Mouse (Mus musculus) mouse trophoblast stem cell (cell line): ENCODE measurements around the gene Ttc28.

Source experiments
- in situ Hi-C, 2 experiments: fragments of 300-500 bp; cut with MseI, MboI; formaldehyde crosslinking; loops; 2 replicates in 1 of 2; 3 replicates in 1 of 2; pipeline ENCODE4 v1.15.1; 2025

Ttc28 gene

DNA sequence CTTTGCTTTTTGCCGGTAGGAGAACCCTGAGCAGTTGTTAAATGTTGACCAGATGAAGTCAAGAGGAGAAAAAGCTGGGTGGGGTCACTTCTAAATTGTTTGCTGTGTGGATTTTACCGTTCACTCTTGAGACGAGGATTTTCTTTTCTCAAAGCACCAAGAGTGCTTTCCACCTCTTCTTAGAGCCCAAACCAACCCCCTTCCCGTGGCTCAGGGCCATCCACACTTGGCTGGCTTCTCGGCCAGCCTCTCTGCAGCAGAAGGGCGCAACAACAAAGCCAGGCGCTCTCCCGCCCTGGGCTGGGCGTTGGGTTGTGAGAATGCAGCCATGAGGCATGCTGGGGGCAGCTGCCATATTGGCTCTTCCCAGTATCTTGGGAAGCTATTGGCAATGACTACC, 170.5 kb downstream of the Ttc28 start:
- in situ Hi-C loops = no loop called here

DNA sequence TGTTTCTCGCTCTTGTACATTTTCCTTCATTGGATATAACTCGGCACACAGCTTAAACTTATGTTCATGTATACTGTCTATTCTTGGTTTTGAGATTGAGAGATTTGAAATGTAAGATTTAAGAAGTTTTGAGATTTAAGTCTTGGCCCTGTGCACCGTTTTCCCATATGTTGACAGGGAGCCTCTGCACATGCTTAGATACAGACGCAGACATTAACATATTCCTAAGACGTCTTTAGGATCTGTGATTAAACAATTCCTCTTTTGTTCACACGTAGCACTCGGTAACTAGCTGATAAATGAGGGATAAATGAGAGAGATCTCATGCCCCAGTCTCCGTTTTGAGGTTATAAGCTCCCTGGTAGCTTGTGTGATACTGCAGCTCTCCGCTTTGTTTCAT, 174.8 kb downstream of the Ttc28 start:
- in situ Hi-C loops = no loop called here

DNA sequence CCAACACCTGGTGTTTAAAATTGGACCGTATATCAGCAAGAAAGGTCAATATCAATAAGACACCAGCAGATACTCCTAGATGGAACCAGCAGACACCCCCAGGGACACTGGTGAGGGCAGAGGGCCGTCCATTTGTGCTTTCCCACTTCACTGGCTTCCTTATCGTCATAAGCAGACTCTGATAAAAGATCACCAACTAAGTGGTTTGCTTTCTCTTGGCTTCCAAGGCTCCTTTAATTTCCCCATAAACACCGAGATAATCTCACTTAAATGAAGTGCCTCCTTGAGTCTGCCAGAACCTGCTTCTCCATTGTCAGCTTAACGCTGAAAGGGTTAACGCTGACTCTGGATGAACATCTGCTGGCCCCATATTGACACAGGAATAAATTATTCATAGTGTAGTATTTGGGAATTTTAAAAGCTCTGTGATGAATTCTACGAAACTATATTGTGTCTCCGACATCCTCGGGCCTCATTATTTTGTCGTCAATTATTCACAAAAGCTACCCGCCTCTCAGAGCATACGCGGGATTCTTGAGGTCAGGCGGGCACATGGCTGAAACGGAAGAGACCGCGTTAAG, 175.3 kb downstream of the Ttc28 start:
- in situ Hi-C loops = no loop called here

DNA sequence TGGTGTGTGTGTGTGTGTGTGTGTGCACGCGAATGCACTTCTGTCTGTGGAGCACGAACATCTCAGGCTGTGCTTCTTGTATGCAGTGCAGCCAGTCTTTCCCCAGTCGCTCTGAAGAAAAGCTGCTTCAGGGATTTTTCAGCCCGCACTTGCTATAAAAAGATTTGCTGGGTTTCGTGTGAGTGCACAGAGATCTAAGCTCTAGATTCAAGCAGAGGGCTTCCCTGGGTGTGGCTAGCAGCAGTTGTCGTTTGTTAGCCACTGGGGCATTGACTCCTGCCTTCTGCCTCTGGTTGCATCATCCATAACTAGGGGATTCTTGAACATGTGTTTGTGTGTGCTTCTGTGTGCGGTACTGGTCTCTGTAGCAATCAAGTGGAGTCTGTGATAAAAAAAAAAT, 175.9 kb downstream of the Ttc28 start:
- in situ Hi-C loops = no loop called here

DNA sequence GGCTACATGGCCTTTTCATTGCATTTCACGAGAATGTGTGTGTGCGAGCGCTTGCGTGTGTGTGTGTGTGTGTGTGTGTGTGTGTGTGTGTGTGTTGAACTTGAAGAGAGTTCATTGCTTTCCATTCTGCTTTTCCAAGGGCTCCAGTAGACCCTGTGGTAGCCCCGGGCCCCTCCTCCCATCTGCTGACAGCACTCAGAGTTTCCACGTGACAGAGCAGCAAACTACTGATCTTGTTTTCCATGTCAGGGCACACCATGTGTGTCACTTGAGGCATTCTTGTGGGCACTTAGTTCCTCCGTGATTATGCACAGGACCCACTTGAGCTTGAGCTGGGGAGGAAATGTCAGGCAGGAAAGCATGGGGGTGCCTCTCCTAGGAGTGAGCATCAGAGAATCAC, 177.5 kb downstream of the Ttc28 start:
- in situ Hi-C loops = no loop called here

DNA sequence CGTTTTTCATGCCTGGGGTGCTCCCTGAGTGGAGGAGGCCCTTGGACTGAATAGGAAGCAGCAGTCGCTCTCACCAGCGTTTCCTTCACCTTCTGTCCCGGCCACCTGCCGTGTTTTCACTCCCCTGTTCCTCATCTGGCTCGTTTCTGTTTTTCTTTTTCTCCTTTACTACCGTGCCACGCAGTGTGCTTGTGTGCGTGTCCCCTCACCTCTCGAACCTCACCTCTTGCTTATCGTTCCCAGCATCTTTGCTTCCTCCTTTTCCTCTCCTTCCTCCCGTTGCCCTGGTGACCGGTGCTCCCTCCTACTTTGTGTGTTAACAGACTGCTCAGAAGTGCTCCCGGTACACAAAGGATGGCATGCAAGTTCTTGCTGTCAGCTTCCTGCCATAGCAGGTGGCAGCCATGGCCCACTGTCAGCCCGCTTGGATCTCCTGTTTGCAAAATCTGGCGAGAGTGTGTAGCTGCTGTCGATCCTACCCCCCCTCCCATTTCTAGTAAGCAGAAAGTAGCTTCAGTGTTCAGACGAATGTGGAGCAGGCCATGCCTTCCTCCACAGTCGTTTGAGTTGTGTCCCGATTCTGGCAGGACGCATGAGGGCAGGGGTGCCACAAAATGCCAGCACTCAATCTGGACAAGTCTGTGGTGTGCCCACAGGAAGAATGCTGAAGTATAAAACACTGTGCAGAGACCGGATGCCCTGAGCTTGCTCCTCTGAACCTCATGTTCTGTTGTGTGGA, 179.0 kb downstream of the Ttc28 start:
- in situ Hi-C loops = no loop called here

DNA sequence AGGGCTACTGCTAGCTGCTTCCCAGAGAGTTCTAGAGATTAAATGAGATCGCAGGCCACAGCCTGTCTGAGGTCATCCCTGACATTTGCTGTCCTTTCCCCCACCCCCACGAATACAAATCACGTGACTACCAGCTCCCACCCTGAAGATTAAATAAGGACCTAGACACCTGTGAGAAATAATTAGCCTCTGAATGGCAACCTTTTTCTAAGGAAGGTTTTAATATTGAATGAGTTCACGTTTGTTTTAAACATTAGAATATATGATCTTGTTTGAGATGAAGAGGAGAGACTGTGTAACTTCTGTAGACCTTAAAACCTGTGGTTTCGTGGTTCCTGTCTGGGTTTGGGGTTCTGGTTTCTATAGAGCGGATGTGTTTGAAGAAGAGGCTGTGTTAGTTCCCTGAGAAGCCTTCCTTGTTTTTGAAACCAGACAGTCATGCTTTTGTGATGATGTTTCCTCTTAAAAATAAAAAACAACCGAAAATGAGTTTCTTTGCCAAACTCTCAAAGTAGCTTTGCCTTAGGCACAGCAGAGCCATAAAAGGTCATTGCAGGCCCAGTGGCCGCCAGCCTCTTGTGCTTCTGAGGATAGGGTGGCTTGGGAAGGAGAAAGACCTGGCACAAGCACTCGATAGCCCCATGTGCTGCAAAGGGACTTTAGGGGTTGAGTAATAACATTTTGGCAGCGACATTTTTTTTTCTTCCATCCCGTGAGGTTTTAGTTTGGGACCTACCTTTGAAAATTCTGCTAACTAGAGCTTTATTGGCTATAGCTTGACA, 179.7 kb downstream of the Ttc28 start:
- in situ Hi-C loops = no loop called here

DNA sequence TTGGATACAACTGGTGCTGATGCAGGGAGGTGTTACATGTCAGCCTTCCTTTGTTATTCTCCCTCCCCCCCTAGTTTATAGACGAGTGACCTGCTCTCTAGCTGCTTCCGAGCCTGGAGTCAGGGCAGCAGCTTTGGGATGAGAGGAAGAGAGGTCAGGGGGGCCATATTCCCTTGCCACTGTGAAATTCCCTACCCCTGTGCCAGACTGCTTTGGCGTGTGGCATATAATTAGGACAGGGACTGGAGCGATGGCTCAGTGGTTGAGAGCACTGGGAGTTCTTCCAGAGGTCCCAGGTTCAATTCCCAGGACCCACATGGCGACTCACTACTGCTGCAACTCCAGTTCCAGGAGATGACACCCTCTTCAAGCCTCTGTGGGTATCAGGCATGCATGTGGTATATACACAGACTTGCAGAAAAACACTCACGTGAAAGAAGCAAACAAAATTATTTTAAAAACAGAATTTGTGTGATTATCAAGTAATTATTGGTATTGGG, 180.7 kb downstream of the Ttc28 start:
- in situ Hi-C loops = no loop called here

DNA sequence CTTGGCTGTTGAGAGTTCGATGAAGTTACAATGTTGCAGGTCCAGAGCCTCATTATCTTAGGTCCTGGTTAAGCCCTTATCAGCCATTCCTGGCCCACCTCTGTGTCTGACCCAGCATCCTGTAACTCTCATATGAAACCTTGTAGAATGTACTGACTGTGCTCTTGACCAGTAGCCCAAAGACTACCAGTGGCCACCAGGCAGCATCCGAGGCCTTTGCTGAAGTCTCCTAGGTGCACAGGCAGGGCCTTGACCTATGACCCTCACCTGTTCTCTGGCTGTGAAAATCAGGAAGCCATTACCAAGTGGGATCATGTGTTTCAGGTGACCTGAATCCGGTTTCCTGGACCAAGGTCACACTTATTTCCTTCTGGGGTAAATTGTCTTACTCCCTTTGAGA, 183.6 kb downstream of the Ttc28 start:
- in situ Hi-C loops = no loop called here

DNA sequence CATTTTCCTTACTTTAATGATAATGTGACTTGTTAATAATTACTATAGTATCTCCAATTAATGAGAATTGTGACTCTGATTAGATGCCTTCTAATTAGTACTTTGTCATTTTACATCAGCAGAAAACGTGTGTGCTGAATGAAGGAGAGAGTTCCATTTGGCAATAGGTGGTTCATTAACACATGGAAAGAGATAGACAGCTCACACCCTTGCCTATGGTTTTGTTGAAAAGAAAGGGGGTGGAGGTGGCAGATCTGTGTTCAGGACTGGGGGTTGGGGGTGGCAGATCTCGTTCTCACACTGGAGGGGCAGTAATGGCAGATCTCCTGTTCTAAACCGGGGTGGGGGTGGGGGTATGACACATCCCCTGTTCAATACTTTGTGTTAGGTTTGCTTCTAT, 184.4 kb downstream of the Ttc28 start:
- in situ Hi-C loops = no loop called here

DNA sequence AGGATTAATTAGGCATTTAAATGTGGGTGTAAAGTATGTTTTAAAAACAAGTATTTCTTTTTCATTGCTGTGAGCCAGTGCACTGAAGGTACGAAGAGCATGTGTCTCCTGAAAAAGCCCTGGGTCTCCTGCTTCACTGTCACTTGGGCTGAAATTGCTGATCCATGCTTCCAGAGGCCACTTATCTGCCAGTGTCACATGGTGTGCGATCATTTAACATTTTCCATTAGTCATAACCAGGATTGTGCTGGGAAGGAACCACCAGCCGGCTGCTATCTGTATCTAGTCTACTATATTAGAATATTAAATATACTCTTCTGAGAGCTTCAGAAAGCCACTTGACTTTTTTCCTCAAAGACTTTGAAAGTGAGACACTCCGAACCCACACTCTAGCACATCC, 186.2 kb downstream of the Ttc28 start:
- in situ Hi-C loops = no loop called here

DNA sequence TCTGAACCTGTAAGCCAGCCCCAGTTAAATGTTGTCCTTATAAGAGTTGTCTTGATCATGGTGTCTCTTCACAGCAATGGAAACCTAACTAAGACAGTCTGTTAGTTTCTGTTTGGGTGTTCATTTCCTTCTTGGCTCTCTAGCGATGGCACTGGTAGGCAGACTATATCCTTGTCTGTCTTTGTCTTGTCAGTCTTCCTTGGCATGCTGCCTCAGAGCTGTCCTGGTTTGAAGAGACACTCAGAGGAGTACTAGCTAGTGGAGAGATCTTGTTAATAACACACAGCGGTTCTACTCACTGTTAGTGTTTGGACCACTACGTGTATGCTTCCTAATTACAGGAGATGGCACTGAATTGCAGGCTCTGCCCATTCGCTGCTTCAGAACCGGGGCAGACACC, 189.9 kb downstream of the Ttc28 start:
- in situ Hi-C loops = no loop called here

DNA sequence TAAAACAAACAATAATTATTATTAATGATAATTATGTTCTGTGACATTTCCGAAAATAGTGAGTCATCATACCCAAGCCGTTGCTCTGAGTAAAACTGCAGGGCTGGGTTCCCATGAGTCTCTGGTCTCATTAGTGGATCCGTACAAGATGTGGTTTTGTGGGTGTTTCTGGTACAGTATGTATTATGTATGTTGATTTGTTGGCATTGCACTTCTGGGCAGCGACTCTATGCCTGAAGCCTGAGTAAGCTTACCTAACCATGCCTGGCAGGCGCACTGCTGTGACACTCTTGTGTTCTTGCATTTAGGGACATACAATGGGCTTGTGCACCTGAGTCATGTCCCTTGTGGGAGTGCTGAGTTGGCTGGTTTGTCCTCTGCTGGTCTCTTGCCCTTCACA, 190.3 kb downstream of the Ttc28 start:
- in situ Hi-C loops = no loop called here

DNA sequence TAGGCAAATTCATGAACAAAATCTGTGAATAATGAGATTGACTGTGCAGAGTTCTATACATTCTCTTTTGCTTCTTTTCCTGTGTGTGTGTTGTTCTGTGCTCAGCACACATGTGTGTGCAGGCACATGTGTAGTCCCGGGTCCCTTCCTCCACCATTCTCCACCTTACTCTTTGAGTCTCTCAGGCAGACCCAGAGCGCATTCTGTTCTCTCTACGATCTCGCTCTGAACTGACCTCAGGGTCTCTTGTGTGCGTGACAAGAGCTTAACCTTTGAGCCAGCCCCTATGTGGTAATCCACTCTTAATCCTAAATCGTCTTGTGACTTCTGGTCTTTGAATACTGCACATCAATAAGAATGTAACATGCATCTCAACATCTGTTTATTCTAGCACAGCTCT, 190.8 kb downstream of the Ttc28 start:
- in situ Hi-C loops = no loop called here

DNA sequence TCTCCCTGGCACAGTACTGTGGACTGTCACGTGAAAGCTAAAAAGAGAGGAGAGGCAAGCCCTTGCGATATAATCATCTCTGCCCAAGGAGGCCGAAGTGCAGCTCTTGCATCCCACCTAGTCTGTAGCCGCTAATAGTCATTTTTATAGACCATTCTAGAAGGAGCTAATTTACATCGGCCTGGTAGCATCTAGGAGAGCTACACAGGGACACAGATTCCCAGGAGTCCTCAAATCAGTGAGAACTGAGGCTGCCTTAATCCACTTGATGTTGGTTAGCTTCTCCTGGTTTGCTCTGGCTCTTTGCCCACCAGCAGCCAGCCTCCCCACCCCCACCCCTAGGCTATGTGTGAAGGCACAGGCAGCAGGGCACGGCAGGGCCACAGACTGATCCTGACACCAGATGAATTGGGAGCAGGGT, 193.7 kb downstream of the Ttc28 start:
- in situ Hi-C loops = no loop called here

DNA sequence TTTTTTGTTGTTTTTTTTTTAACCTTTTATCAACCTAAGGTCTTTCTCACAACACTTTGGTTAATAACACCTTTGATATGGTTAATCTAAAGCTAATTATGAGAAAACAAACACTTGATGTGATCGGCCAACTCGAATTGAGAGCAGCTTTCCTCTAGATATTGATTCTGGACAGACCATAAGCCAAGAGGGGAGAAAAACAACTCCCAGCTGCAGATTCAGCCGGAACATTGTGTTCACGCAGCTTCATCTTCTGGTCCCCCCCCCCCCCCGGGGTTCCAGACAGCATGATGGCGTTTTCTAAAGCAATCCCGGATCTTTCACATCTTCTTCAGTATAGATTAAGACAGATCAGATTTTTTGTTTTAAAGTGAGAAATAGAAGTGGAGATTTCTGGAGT, 194.4 kb downstream of the Ttc28 start:
- in situ Hi-C loops = no loop called here

DNA sequence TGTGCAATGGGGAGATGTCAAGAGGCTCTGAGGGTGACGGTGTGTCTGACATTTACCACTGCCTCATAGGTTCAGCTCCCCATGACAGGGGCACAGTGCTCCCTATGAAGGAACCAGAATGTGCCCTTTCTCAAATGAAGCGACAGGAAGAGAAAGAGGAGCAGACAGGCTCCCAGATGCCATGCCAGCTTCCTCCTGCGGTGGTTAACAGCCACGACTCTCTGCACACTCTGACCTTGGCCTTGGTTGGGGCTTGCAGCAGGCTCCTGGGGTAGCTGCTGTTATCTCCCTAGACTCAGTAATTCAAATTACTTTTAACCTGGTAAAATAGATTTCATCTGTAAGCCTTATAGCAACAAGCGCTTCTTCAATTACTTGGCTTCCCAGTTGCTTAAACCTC, 196.2 kb downstream of the Ttc28 start:
- in situ Hi-C loops = no loop called here

DNA sequence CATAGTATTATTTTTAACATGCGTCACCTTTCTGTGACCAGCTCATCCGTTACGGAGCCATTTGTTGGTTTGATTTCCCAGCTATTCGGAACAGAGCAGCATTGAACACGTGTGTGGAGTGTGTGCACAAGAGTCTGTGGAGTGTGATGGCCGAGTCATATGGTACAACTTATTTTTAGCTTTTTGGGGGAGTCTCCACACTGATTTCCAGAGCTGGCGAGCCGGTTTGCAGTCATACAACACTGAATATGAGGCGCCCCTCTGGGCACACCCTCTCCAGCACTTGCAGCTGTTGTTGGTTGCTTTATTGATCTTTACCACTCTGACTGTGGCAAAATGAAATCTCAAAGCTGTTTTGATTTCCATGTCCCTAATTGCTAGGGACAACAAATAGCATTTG, 197.7 kb downstream of the Ttc28 start:
- in situ Hi-C loops = no loop called here

DNA sequence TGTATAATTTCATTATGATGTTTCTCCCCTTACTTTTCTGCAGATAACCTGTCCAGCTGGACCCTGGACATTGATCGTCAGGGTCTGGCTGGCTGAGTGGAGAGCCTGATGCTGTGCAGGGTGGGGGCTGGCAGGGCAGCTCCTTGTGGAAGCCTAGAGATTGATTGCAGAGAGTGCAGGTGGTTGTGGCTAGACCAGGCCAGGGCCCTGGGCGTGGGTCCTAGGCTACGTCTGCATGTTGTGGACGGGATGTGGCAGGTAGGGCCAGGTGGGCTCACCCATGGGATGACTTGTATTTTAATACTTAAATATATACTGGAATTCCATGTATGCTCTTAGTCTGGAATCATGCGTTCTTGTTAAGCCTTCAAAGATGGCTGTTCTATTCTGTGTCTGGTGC, 201.0 kb downstream of the Ttc28 start:
- in situ Hi-C loops = no loop called here

DNA sequence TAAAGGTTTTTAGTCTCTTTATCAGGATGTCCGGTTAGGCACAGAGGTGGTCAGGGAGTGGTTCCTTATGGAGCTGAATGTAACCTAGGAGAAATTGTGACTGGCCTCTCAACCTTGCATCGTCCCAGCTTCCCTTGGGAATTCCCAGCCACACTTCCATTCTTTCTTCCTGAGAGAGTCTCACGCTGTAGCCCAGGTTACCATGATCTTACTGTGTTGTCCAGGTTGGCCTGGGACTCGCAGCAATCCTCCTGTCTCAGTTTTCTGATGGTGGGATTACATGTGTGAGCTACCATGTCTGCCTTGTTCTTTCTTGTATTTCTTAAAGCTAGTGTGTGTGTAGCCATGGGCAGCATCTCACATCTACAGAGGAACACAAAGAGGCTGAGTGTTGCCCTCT, 206.2 kb downstream of the Ttc28 start:
- in situ Hi-C loops = no loop called here

DNA sequence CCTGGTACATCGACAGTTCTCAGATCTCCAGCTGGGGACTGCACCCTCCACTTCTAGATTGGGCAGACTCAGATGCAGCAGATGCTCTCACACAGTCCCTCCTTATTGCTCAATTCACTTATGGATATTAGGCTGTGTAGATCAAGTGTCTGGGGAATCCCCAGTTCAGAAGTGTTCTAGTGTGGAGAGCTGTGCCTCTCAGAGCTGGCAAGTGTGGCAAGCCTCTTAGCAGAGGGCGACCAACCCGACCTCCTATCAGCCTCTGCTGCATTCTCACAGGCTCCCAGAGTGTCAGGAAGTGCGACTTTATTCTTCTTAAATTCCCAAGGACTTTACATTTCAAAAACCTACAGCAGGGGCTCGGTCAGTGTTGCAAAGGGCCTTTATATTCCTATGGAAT, 217.1 kb downstream of the Ttc28 start:
- in situ Hi-C loops = no loop called here

DNA sequence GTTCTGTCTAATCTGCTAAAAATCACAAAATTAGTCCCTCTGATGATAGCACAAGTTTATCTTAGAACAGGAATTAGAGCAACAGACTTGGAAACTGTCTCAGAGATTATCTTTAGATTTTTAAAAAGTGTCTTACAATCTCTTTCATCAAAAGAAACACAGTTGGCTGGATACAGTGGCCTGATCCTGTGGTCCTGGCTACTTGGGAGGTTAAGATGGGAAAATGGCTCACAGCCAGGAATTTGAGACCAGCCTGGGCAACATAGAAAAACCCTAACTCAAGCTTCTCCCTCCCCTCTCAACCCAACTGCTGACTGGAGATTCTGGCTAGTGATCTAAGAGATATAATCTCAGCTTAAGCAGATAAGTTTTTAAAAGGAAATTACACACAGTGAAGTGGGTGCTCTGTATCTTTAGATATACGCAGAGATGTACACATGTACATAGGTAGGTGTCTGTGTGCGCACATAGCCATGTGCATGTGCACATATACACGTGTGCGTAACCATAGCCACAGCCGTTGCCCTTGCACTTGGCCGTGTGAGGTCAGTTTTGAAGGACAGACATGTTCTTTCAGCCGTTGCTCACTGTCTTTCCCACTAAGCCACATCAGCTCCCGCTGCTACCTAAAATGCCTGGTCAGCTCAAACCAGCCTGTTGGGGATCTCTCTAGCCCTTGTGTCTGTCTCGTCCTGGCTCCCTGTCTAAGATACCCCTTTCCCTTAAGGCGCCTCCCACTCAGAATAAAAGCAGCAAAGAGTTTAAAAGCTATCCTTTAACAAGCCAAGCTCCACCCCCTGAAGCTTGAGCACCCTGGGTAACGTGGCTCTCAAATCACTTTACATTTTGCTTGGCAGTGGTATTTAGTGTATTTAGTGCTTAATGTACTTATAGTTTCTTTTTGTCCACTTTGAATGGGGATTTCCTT, 217.9 kb downstream of the Ttc28 start:
- in situ Hi-C loops = no loop called here
